Mouse (Mus musculus) gastrocnemius, postnatal 10 days (tissue): Measurements from ENCODE around the gene Stk10. TPM values are rescaled to one million over a fixed set of nuclear protein-coding genes. Genes with fewer than 3 reads are reported as not detected.

Experiments
- DNase-seq: peaks from one replicate; pipeline ENCODE4 v3.0.0; 2021; ENCODE audit warnings: mixed read lengths
- total RNA-seq, 2 experiments: library from RNA; stranded (reverse); gene quantifications; 2 replicates each; pipeline ENCODE4 v1.2.3; 2021

Stk10 gene
- total RNA-seq, 2 experiments from 2014 or later = 5.3 to 8.5 TPM

DNA sequence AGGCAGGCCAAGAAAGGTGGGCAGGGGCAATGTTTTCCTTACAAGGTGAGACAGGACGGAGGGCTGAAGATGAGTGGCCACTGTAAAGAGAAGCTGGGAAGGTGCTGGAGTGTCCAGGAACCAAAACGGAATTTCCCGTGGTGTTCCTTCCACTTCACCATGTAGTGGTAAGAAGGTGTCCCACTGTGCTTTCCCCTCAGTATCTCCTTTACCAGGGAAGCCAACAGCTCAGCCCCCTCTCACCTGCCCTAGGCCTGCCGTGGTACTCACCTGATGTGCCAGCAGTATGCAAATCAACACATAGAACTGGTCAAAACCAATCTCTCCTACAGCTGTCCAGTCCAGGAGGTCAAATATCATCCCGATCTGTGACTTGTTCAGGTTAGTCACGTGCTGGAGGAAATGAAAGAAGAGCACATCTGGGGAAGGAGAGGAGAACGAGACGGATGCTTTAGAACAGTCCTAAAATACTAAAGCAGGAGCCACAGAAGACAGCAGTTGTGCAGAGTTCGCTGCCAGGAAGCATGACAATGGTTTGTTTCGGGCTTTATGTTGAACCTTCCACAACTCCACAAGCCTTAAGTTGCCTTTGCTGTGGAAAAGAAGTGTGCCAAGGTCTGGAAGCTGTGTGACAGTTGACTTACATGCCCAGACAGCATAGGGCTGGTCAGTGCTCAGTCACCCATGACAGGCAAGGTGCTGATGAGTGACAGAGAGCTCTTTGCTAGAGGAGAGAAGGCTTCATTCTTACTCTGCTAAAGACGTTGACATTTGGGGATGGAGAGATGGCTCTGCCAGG, 8.8 kb upstream of the Stk10 start:
- no peak for DNase-seq

GRCm38 (mm10) chr11:32527006-32527405, 6.1 kb upstream of the Stk10 start:
- no peak for DNase-seq

GRCm38 (mm10) chr11:32530151-32530550, 3.0 kb upstream of the Stk10 start:
- no peak for DNase-seq

DNA sequence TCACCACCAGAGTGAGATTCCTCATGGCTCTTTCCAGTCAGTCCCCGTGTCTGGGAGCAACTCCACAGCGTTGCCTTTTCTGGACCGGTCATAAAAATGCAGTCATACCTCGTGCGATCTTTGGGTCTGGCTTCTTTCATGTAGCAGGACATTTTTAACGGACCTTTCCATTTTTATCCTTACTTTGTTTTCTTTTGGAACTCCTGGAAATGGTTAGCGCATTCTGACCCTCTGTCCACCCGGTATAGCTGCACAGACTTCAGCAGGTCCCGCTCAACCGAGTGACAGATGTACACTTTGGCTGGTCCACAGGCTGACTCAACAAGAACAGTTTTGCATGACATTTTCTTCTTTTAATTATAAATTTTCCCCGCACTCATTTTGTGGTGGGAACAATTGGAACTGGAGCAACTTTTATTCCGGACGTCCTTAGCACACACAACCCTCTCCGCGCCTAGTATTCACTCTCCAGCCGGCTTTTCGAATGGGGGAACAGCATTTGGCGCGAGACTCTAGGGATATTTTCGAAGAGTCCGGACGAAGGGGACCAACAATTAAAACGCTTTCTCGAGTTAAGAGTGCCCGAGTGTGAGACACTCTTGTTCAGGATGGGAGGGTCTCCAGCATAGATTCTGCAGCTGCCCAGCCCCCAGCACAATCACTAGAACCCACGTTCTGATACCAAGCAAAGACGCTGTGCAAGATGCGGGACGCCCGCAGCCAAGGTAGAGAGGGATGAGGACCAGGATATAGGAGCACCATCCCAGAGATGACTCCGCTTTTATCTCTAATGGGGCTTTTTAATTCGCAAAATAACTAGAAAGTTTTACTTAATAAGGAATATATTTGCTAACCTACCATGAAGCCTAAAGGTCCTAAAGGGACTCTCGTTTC, 987 bp upstream of the Stk10 start, which contains the start of gene Efcab9:
TSS of gene Efcab9 (minus strand) at position 211 of the 894 bp plus-strand sequence.
- DNase-seq = no peak

GRCm38 (mm10) chr11:32533482-32534261, 567 bp downstream of the Stk10 start:
- no peak for DNase-seq

GRCm38 (mm10) chr11:32534453-32535075, 1.5 kb downstream of the Stk10 start:
- no peak for DNase-seq

- no peak for DNase-seq
Measured at GRCm38 (mm10) chr11:32535646-32536045, 2.5 kb downstream of the Stk10 start.

DNA sequence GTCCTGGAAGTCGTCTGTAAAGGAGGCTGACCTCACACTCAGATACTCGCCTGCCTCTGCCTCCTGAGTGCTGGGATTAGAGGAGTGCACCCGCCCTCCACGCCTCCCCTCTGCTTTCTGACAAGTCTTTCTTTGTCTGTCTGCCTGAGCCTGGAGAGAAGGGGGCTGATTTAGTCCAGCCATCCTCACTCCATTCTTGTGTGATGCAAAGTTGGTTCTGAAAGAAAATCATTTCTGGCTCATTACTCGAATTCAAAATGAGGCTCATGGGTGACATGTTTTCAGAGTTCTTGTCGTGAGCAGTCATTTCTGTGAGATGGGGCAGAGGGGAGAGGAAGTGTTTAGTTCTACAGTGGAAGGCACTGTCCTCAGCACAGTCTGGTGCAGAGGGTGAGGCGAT, 3.8 kb downstream of the Stk10 start:
- DNase-seq = no peak

- no peak for DNase-seq
Measured at GRCm38 (mm10) chr11:32538435-32538834, 5.3 kb downstream of the Stk10 start.

GRCm38 (mm10) chr11:32538846-32539245, 5.7 kb downstream of the Stk10 start:
- no peak for DNase-seq

DNA sequence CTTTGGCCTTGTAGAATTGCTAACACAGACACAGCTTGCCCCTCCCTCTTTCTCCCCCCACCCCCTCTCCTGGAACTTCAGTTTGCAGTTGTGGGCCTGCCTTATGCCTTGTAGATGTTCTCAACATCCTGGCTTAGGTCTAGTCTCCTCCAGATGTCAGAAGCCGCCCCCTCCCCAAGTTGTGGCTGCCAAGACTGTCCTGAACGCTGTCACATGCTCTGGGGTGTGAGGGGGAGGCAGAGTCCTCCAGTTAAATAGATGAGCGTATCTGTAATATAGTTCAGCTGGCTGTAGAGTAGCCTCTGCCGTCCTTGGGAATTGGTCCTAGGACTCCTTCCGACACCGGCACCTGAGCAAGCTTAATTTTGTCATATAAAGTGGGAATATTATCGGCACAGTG, 6.6 kb downstream of the Stk10 start:
- no peak for DNase-seq

- no peak for DNase-seq
Measured at GRCm38 (mm10) chr11:32540463-32540862, 7.4 kb downstream of the Stk10 start.

DNA sequence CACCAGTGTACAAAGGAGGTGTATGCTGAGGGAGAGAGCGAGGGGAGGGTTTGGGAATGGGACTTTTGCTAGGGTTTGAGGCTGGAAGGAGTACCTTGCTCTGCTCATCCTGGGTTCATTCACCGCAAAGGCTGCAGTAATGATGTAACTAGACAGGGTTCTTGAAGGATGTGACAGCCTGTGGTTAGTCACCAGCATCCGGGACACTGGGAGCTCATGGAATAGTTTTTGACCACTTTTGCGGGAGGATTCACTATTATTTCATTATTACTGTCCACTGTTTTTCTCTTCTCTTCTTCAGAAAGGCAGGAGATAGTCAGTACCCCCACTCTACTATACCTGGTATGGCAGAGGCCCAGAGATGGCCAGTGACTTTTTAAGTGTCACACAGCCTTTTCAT, 9.1 kb downstream of the Stk10 start:
- no peak for DNase-seq

- DNase-seq = no peak
Measured at GRCm38 (mm10) chr11:32542687-32543411, 9.7 kb downstream of the Stk10 start.

- no peak for DNase-seq
Measured at GRCm38 (mm10) chr11:32544041-32544440, 10.9 kb downstream of the Stk10 start.

DNA sequence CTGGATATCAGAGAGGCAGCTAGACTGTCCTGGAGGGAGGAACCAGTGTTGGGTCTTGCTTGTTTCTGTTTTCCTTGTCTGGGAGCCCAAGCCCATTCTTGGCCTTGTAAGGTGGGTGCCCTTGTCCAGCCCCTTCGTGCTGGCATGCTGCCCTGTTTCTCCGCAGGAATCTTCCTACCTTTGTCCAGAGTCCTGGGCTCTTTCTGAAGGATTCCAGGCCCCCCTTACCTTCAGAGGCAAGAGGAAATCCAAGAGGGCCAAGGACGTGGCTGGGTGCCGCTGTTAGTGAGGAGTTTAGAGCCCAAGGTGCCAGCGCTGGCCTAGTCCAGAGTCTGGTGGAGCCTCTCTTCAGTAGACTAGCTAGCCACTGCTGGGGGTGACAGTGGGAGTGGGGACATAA, 11.4 kb downstream of the Stk10 start:
- no peak for DNase-seq

DNA sequence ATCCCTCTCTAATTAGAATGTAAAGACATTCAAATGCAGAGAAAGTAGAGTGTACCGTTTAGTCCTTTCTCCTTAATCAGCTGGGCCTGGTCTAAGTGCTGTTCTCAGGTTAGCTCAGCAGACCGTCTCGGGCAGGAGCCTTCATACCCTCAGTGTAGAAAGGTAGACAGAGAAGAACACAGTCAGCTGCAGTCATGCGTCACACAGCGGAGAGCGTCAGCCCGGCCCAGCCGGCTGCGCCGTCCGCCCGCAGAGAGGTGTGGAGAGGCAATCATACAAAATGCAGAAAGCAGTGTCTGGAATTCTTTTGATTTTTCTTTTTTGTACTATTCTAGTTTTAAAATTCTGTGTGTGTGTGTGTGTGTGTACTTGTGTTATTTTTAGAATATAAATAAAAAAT, 12.5 kb downstream of the Stk10 start:
- DNase-seq = no peak

- peak; percentile 45 for DNase-seq
Measured at GRCm38 (mm10) chr11:32546483-32546882, 13.4 kb downstream of the Stk10 start.

- no peak for DNase-seq
Measured at GRCm38 (mm10) chr11:32547391-32547947, 14.4 kb downstream of the Stk10 start.

DNA sequence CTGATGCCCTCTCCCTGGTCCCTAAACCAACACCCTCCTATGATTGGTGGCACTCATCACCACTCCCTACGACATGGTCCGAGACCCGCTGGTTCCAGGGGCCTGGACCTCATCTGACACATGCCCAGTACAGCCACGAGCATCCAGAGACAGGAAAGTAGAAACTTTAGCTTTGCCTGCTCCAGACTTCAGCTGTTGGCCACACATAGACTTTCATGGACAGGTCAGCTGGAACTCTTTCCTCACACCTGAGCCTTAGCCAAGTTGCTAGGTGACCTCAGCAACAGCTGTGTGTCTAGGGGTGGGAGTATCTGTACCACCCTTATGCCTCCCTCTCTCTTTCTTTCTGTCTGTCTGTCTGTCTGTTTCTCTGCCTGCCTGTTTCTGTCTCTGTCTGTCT, 15.1 kb downstream of the Stk10 start:
- DNase-seq = no peak

GRCm38 (mm10) chr11:32549236-32549635, 16.1 kb downstream of the Stk10 start:
- DNase-seq = no peak
